Mouse (Mus musculus) limb, embryonic 15.5 days (tissue): ENCODE results near the gene Hist2h2be. TPM values are rescaled to one million over a fixed set of nuclear protein-coding genes. Genes with fewer than 3 reads are reported as not detected.

Experiments
- ATAC-seq: fragments of 200-750 bp; cut with Nextera tagmentation; 2 replicates; pipeline ENCODE4 v1.8.0; 2017; ENCODE audit warnings: low read depth, moderate TSS enrichment; ENCODE audit not compliant: insufficient number of reproducible peaks, low FRiP score, low TSS enrichment
- H3K27ac ChIP-seq: fragments of 300-500 bp; sonication (generic); 2 replicates; pipeline ENCODE4 v1.5.1; 2015; ENCODE audit warnings: moderate library complexity, mild to moderate bottlenecking, inconsistent platforms
- H3K27me3 ChIP-seq: fragments of 300-500 bp; sonication (generic); 2 replicates; pipeline ENCODE4 v1.6.1; 2015; ENCODE audit warnings: inconsistent platforms
- H3K36me3 ChIP-seq: fragments of 300-500 bp; sonication (generic); 2 replicates; pipeline ENCODE4 v1.6.1; 2015; ENCODE audit warnings: inconsistent platforms
- H3K4me1 ChIP-seq: fragments of 300-500 bp; sonication (generic); 2 replicates; pipeline ENCODE4 v1.6.1; 2015; ENCODE audit warnings: inconsistent platforms
- H3K4me2 ChIP-seq: fragments of 300-500 bp; sonication (generic); 2 replicates; pipeline ENCODE4 v1.6.1; 2015; ENCODE audit warnings: mild to moderate bottlenecking, inconsistent platforms
- H3K4me3 ChIP-seq: fragments of 300-500 bp; sonication (generic); 2 replicates; pipeline ENCODE4 v1.5.1; 2015; ENCODE audit warnings: mild to moderate bottlenecking, inconsistent platforms
- H3K9ac ChIP-seq: fragments of 300-500 bp; sonication (generic); 2 replicates; pipeline ENCODE4 v1.6.1; 2015; ENCODE audit warnings: inconsistent platforms
- H3K9me3 ChIP-seq: fragments of 300-500 bp; sonication (generic); 2 replicates; pipeline ENCODE4 v1.6.1; 2016; ENCODE audit warnings: inconsistent platforms
- WGBS: fragments of 180-500 bp; shearing (Covaris S2); methylation state at CpG from one replicate; pipeline ENCODE4 v1.1.7; 2015; 5-methylcytosine and 5-hydroxymethylcytosine counted together
- polyA plus RNA-seq: library from polyadenylated mRNA; unstranded; fragments of >200 nt; fragmentation: Nextera tagmentation; extraction: Ambion mirVana; gene quantifications from 2 replicates; pipeline ENCODE4 v1.2.1, GENCODE M21; 2015

The Hist2h2be gene
- polyA plus RNA-seq, 1 experiment from 2014 or later: 5.3 TPM

DNA sequence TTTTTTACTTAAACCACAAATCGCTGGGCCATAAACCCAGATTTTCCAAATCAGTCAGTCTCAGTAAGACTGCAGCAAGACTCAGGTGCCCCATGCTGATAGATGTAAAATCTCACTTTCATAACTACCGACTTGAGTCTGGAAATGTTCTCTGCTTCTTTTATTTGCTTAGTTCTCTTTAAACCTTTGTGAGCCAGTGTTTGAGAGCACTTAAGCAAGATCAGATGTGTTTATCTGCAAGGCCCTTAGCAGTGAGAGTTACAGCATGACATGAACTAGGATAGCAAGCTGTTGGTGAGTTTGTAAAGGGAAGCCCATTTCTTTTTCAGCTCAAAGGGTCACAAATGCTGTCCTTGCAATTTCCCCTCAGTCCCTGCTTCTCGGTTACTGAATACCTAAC lies 36.3 kb downstream of the Hist2h2be start:
- Histone ChIP-seq H3K36me3 (no peaks in the 10 kb centered on the region), H3K4me1 (peaks cover 11% of the 10 kb centered on the region), H3K9me3 (no peaks in the 10 kb centered on the region), H3K27me3 (no peaks in the 10 kb centered on the region), H3K4me2 (no peak overlapping the region), H3K4me3 (no peak overlapping the region), H3K9ac (no peak overlapping the region), H3K27ac (0 out of 2 replicates have a peak overlapping the region, but pooled peaks have one; percentile 3)
- ATAC-seq: no peak
- WGBS: 48% methylated on average over 3 of the region's 3 CpGs

DNA sequence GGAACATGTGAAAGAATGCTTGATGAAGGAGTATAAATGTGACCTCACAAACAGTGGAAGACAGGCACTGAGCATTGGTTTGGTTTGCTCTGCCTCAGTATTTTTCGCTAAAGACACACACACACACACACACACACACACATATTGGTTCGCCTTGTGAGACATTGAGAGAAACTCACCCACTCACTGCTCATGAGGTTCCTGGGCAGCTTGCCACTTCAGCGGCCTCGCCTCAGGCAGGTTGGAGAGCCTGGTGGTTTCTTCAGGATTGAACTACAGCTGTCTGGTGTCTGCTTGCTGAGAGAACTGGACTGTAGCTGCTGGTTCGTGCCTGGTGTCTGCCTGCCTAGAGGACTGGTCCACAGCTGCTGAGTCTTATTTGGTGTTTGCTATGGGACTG lies 39.3 kb downstream of the Hist2h2be start:
- 86% methylated on average over 5 of the region's 5 CpGs for WGBS
- Histone ChIP-seq H3K4me2 (no peak overlapping the region), H3K27ac (no peak overlapping the region), H3K36me3 (no peaks in the 10 kb centered on the region), H3K4me3 (no peak overlapping the region), H3K4me1 (peaks cover 25% of the 10 kb centered on the region), H3K9ac (no peak overlapping the region), H3K9me3 (no peaks in the 10 kb centered on the region), H3K27me3 (no peaks in the 10 kb centered on the region)
- ATAC-seq: no peak

DNA sequence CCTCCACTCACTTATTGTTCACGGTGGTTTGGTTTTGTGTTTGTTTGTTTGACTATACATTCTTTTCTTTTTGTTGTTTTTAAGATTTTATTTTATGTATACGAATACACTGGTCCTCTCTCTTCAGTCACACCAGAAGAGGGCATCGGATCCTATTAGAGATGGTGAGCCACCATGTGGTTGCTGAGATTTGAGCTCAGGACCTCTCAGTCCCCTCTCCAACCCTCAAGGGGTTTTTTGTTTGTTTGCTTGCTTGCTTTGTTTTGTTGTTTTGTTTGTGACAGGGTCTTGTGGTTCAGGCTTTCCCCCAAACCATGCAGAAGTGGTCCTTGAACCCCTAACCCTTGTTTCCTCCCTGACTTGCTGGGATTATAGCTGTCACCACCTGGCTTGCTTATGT lies 40.7 kb downstream of the Hist2h2be start:
- H3K36me3 ChIP-seq: no peaks in the 10 kb centered on the region
- 0 out of 2 replicates have a peak overlapping the region, but pooled peaks have one; percentile 73 for H3K9ac ChIP-seq
- no peak for ATAC-seq
- peak overlapping the region; percentile 69 for H3K4me2 ChIP-seq
- H3K27me3 ChIP-seq: no peaks in the 10 kb centered on the region
- WGBS: 53% methylated on average over 3 of the region's 3 CpGs
- H3K9me3 ChIP-seq: no peaks in the 10 kb centered on the region
- H3K4me1 ChIP-seq: peaks cover 23% of the 10 kb centered on the region
- H3K27ac ChIP-seq: peak overlapping the region; percentile 98
- peak overlapping the region; percentile 59 for H3K4me3 ChIP-seq

DNA sequence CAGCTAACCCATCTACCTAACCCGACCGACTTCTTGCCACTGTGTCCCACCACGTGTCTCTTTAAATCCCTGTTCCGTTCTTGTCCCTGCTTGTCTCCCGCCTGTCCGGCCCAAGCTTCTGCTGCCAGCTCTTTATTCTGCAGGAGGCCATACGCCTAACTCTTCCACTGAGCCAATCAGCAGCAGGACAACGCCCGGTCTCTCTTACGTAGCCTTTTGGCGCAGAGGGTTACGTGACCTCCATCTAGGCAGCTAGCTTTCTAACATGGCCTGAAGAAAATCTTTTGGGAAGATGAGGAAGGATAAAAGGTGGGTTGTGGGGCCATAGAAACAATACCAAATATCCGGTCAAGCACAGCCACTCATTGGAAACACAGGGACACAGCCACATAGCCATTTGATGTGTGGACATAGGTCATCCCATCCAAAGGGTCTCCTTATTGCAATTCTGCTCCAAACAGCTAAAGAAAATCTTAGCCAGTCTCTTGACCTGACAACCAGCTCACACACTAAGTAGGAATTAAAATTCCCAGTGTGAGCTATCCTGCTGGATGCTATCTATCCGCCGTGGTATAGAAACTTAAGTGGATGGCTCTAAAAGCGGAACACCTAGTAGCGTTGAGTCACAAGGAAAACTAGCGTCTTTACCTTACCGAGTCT lies 41.4 kb downstream of the Hist2h2be start:
- ATAC-seq: peak; percentile 81
- H3K4me1 ChIP-seq: peaks cover 22% of the 10 kb centered on the region
- H3K9me3 ChIP-seq: no peaks in the 10 kb centered on the region
- H3K36me3 ChIP-seq: no peaks in the 10 kb centered on the region
- H3K27me3 ChIP-seq: no peaks in the 10 kb centered on the region
- under 1% methylated on average over 19 of the region's 19 CpGs for WGBS
- peak overlapping the region; percentile 73 for H3K9ac ChIP-seq
- H3K4me3 ChIP-seq: peak overlapping the region; percentile 59
- peak overlapping the region; percentile 69 for H3K4me2 ChIP-seq
- peak overlapping the region; percentile 98 for H3K27ac ChIP-seq

DNA sequence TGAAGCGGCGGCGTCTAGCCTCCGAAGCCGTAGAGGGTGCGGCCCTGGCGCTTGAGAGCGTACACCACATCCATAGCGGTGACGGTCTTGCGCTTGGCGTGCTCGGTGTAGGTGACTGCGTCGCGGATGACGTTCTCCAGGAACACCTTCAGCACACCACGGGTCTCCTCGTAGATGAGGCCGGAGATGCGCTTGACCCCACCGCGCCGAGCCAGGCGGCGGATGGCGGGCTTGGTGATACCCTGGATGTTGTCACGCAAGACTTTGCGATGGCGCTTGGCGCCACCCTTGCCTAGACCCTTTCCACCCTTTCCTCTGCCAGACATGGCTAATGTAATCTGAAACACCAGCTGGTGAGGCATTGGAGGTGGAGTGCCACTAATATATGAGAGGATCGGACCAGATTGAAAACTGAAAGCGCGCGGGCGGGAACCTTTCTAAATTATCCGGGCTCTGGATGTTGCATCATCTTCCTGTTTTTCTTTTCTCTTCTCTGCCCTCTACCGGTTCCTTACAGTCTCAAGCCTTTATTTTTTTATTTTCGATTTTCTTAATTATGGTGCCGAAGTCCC lies 42.1 kb downstream of the Hist2h2be start, which contains the start of gene Hist2h4:
Hist2h4 (minus strand) TSS at position 333 of the 572 bp plus-strand sequence.
- Histone ChIP-seq H3K36me3 (no peaks in the 10 kb centered on the region), H3K9me3 (no peaks in the 10 kb centered on the region), H3K9ac (peak within 1 kb of the TSS; percentile 73), H3K27ac (peak within 1 kb of the TSS; percentile 98), H3K4me2 (peak within 1 kb of the TSS; percentile 69), H3K4me3 (peak within 1 kb of the TSS; percentile 59), H3K4me1 (peaks cover 25% of the 10 kb centered on the region), H3K27me3 (no peaks in the 10 kb centered on the region)
- WGBS: under 1% methylated on average over 40 of the region's 40 CpGs
- ATAC-seq: peak; percentile 88

DNA sequence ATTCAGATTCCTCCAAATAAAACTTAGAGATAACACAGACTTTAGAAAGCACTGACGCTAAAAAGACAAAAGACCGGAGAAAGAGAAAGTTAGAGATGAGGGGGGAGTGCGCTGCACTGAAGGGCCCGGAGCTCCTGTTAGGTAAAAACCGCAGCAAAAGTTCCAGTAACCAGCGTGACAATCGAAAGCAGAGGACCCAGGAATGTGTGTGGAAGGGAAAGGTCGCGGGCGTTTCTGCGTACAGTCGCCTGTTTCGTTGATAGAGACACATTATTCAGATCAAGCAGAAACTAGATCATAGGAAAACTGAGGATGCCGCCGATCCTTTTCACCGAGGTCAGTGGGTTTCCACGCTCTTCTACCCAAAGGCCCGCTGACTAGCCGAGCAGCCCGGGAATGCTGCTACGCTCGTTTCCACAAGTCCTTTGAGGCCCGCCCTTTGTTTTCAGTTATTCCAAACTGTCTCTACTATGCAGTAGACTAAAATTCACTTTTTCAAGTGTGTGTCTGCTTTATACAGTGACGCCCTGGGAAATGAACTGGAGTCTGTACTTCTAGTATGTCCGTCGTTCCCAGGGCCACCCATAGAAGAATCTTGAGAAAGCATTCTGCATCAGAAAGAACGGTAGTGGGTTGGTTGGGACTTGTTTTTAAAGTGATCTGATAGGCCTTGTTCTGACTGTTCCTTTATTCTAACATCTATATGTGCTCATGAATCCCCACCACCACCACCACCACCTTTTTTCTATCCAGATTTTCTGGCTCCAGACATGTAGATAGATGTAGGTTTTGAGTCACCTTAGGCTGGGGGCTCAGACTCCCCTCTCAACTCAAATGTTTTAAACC lies 42.9 kb downstream of the Hist2h2be start:
- peaks cover 27% of the 10 kb centered on the region for H3K4me1 ChIP-seq
- WGBS: 6% methylated on average over 27 of the region's 27 CpGs
- H3K9ac ChIP-seq: peak overlapping the region; percentile 40
- H3K36me3 ChIP-seq: no peaks in the 10 kb centered on the region
- peak overlapping the region; percentile 59 for H3K4me3 ChIP-seq
- peak overlapping the region; percentile 52 for H3K4me2 ChIP-seq
- no peaks in the 10 kb centered on the region for H3K9me3 ChIP-seq
- no peak for ATAC-seq
- H3K27me3 ChIP-seq: no peaks in the 10 kb centered on the region
- H3K27ac ChIP-seq: peak overlapping the region; percentile 98

DNA sequence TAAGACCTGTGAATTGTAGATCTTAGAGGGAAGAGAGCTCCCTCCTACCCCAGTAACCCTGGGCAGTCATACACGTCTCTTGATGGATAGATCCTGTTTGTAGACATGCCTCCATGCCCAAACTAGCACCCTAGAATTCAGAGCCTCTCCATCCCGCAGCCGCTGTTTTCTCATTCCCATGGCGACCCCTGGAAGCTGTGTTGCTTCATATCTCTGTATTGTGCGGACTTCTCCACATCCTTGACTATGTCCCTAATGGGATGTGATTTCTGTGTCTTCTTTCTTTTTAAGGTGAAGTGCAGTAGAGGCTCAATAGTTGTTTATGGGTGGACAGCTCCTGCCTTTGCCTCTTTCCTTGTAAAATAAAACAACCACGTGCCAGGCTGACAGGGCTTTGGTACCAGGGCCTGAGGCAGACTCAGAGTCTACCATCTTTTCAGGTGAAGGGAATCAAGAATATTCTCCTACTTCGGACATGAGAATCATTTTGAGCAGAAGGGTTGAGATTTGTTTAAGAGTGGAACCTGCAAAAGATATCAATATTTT lies 43.6 kb downstream of the Hist2h2be start:
- no peak for ATAC-seq
- H3K4me2 ChIP-seq: peak overlapping the region; percentile 52
- no peaks in the 10 kb centered on the region for H3K9me3 ChIP-seq
- H3K4me3 ChIP-seq: peak overlapping the region; percentile 59
- H3K9ac ChIP-seq: peak overlapping the region; percentile 40; the same call in 1 of the 2 replicates
- peaks cover 27% of the 10 kb centered on the region for H3K4me1 ChIP-seq
- WGBS: 71% methylated on average over 7 of the region's 7 CpGs
- H3K27me3 ChIP-seq: no peaks in the 10 kb centered on the region
- no peaks in the 10 kb centered on the region for H3K36me3 ChIP-seq
- H3K27ac ChIP-seq: peak overlapping the region; percentile 98

DNA sequence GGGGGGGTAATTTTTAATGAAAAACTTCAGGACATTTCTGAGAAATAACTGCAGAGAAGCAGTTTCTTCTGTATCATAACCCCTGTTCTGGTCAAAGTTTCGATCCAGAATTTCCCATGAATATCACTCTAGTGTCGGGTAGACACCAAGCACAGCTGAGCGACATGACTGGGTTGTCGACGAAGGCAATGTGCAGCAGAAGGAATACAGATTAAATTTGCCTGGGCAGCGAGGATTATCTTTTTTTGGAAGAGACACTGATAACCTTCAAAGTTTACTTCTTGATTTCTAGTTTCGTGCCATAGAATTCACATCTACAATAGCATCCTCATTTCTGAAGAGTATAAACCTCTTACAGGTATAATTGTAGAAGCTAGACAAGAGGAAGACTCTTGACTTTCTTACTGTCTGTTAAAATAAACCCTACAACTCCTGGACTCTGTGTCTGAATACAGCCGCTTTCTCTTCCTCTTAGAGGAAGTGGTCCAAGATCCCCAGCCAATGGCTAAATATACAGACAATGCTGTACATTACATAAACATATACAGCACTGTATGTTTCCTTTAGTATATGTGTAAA lies 45.3 kb downstream of the Hist2h2be start:
- 92% methylated on average over 8 of the region's 8 CpGs for WGBS
- Histone ChIP-seq H3K4me3 (no peak overlapping the region), H3K4me1 (peaks cover 31% of the 10 kb centered on the region), H3K36me3 (no peaks in the 10 kb centered on the region), H3K27me3 (no peaks in the 10 kb centered on the region), H3K9me3 (no peaks in the 10 kb centered on the region), H3K4me2 (no peak overlapping the region), H3K27ac (no peak overlapping the region), H3K9ac (no peak overlapping the region)
- no peak for ATAC-seq

DNA sequence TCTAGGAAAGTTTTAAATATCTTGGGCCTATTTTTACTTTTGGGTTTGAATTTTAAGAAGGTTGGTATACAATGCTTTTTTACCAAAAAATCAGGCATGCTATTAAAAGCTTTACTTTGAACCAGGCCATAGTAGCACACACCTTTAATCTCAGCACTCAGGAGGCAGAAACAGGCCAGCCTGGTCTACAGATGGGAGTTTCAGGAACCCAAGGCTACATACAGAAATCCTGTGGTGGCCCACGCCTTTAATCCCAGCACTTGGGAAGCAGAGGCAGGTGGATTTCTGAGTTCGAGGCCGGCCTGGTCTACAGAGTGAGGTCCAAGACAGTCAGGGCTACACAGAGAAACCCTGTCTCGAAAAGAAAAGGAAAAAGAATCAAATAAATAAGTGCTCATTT lies 46.6 kb downstream of the Hist2h2be start:
- no peak overlapping the region for H3K4me3 ChIP-seq
- 83% methylated on average over 4 of the region's 4 CpGs for WGBS
- H3K9me3 ChIP-seq: no peaks in the 10 kb centered on the region
- no peak for ATAC-seq
- H3K27me3 ChIP-seq: no peaks in the 10 kb centered on the region
- peaks cover 21% of the 10 kb centered on the region for H3K4me1 ChIP-seq
- H3K36me3 ChIP-seq: no peaks in the 10 kb centered on the region
- no peak overlapping the region for H3K9ac ChIP-seq
- H3K4me2 ChIP-seq: peak overlapping the region; percentile 47; the same call in 1 of the 2 replicates
- H3K27ac ChIP-seq: peak overlapping the region; percentile 92

DNA sequence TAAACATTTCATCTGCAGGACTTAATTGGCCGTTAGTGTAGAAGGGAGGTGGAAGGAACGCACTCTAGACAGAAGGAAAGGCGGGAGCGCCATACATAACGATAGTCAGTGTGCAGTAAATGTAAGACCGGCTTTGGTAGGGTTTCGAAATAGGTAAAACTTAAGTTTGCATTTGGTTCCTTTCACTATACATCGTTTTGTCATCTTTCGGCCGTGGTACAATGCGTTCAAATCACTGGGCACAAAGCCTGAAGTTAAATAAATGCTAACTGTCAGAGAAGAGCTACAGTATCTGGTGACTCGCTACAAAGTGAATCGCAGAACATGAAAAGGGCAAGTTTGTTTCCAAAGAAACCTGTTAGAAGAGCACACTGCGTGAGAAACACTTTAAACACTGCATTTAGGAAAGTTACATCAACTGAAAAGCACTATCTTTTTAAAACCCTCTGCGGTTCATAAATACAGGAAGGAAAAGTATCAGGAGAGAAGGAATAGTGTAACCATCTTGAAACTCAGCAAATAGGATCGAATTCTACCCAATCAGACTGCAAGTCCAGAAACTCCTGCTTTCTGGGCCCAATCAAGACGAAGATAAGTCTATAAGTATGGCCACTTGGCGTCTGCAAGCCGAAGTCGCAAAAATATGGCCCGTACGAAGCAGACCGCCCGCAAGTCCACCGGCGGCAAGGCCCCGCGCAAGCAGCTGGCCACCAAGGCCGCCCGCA lies 47.3 kb downstream of the Hist2h2be start, which contains the start of gene Hist2h3b:
Hist2h3b (plus strand) TSS at position 604 of the 725 bp plus-strand sequence.
- Histone ChIP-seq H3K27me3 (no peaks in the 10 kb centered on the region), H3K4me1 (peaks cover 20% of the 10 kb centered on the region), H3K36me3 (no peaks in the 10 kb centered on the region), H3K9me3 (no peaks in the 10 kb centered on the region), H3K27ac (peak within 1 kb of the TSS; percentile 96), H3K9ac (0 out of 2 replicates have a peak within 1 kb of the TSS, but pooled peaks have one; percentile 20), H3K4me3 (peak within 1 kb of the TSS; percentile 52), H3K4me2 (peak within 1 kb of the TSS; percentile 80)
- peak; percentile 69 for ATAC-seq
- WGBS: 19% methylated on average over 30 of the region's 30 CpGs
